Mouse (Mus musculus): ENCODE results near the gene Arhgap10.

Gene Arhgap10

DNA sequence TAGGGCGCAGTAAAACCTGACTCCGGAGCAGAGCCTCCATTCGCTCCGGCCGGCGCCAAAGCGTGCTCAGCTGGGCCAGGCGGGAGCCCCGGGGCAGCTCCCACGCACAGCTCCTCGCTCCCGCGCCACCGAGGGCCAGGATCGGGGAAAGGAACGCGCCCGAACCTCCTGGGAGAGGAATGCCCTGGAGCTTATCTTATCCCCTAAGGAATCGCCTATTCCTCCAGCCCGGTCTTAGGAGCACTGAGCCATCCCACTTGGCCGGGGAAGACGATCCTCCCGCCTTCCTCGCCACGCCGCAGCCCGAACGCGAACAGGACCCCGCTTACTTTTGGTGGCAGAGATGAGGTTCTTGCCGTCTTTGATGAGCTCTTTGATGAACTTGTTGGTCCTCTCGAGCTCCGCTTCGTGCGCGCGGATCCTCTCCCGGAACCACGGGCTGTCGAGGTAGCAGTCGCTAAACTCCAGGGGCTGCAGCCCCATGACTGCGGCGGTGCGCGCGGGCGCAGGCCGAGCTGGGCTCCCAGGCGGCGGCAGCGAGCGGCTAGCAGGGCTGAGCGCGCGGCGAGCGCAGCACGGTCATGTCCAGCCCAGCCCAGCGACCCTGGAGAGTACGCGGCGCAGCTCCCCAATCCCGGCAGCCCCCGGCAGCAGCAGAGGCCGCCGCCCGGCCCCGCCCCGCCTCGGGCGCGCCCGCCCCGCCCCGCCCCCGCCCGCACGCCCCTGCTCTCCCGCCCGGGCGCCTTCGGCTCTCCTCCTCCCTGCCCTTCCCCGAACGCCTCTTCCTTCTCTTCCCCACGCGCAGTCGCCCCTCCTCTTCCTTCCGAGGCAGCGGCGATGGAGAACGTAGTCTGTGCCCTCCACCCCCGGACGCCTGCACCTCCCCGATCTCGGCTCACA is at the start of gene Arhgap10:
Gene Arhgap10 (minus strand): TSS at position 653 of the 900 bp plus-strand sequence.
- peak; percentile 85 for DNase-seq (ENCODE audit: low read depth, low spot score)

DNA sequence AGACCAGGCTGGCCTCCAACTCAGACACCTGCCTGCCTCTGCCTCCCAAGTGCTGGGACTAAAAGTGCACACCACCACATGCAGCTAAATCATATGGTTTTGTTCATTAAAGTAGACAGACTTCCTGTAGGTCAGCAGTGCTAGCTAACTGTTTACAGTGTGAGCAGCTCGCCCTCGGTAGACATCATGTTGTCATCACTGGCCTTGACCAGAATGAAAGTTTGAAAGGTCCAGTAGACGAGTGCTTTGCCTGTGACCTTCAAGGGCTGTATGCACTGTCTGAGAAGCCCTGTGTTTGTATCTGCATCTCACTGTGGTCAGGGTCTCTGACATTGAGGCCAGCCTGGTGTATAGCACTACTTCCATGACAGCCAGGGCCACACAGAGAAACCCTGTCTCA is 43.7 kb upstream of the Arhgap10 start:
- no peak for DNase-seq (ENCODE audit: low read depth, low spot score)

DNA sequence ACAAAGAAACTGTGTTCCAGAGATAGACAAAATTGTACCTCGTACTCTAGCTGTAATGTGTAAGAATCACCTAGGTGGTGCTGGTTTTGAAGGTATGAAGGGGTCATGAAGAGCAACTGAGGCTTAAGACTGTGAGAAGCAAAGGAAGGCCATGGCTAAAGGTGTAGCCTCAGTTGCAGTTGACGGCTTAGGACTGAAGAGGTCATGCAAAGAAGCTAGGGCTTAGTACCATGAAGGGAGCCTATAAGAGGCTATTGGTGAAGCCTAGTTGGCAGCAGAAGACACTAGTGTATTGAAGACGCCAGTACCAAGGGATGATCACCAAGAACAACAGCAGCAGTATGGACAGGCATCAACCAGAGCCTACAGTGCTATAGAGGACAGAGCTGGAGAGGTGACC is 34.7 kb upstream of the Arhgap10 start:
- no peak for DNase-seq (ENCODE audit: low read depth, low spot score)

DNA sequence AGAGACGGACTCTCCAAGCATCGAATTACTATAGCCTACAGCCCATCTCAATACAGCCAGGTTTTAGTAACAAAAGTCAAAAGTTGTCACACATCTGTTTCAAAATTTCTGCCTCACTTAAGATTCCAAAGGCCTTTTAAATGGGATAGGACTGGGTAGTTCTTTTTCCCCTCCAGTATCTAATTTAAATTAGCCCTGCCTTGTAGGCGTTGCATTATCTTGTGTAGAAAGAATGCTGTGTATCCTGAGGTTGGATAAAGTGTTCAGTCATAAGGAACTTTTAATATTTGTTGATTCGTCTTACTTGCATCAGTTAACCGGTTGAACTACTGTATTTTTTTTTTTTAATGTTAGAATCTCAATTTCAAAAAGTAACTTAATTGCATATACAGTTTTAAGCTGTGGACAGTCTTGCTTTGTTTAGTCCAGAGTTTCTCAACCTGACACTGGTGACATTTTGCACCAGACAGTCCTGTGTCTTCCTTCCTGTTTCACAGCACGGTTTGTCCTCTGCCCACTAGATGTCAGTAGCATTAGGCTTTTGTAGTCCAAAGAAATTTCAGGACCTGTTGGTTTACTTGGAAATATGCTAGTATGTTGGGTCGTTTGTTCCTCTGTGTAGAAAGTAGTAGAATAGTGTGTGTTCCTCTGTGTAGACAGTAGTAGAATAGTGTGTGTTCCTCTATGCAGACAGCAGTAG is 32.3 kb upstream of the Arhgap10 start:
- DNase-seq (ENCODE audit: low read depth, low spot score), result peak; percentile 72

DNA sequence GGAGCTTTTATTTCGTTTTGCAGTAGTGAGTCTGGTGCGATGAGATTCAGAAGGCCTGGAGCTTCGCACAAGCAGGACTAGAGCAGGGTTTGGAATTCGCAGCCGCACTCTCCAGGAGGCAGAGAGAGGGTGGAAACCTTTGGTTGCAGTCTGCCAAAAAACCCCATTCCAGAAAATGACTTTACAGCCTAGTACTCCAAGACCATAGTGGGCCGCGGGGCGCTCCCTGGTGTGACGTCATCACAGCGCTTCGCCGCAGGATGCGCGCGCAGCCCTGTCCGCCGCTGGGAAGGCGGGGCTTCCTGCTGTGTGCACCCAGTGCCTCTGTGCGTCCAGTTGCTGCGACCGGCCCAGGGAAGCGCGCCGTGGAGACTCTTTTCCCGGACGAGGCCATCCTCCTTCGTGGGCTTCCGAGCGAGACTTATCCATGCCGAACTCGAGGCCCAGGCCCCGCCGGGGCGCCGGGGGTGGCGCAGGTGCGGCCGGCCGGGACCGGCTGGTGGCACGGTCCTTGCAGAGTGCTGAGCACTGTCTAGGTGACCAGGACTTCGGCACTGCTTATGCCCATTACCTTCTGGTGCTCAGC is 31.5 kb upstream of the Arhgap10 start, which contains the start of gene Prmt9:
Gene Prmt9 (plus strand): TSS at position 277 of the 586 bp plus-strand sequence.
- DNase-seq (ENCODE audit: low read depth, low spot score), result peak; percentile 94

DNA sequence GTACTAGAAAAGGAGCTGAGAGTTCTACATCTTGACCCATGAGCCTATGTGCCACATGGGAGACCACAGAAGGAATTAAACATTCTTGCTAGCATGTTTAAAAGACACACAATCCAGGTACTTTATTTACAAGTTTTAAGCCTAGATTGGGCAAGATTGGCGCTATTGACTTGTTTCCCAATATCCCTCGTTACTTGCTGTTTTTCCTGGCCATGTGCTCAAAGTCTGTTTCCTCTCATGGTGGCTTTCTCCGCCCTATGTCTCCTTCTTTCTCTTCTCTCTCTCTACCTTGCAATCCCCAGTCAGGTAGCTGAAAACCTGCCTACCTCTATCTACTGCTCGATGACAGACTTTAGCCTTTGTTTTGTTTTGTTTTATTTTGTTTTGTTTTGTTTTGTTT is 27.9 kb upstream of the Arhgap10 start:
- DNase-seq (ENCODE audit: low read depth, low spot score), result no peak

DNA sequence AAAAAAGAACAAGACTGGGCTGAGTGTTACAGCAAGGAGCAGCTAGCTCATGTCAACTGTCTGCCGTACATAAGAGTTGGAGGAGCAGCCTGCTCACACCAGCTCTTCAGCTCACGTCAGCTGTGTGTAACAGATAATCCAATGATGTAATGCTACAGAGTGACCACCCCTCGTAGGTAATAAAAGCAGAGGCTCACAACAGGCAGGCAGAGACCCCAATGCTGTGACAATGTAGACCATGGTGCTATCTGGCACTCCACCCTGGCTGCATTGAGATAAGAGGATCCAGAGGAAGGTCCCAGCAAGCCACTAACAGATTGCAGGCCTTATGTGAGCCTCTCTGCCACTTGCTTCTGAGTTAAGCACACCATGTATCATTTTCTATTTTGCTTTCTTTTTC is 26.7 kb upstream of the Arhgap10 start:
- DNase-seq (ENCODE audit: low read depth, low spot score), result no peak

DNA sequence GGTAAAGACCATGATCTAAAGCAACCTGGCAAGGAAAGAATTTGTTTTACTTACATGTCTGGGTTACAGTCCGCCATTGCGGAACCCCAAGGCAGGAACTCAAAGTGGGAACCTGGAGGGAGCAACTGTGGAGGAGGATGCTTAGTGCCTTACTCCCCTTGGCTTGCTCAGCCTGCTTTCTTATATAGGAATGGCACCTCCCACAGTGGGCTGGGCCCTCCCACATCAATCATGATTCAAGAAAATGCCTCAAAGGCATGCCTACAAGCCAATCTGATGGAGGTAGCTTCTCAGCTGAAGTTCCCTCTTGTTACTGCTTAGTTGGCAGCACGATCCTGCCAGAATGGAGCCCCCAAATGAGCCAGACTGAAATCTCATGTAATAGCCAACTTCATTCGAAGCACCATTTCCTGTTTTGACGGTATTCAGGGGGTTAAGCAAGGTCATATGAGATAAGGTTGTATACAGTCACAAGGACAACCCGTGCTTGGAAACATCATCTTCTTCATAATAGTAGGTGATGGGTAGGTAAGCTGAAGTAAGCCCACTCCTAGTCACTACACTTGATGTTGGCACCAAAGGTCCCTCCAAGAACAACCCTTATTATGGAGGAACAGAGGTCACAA is 25.5 kb upstream of the Arhgap10 start:
- DNase-seq (ENCODE audit: low read depth, low spot score), result no peak

DNA sequence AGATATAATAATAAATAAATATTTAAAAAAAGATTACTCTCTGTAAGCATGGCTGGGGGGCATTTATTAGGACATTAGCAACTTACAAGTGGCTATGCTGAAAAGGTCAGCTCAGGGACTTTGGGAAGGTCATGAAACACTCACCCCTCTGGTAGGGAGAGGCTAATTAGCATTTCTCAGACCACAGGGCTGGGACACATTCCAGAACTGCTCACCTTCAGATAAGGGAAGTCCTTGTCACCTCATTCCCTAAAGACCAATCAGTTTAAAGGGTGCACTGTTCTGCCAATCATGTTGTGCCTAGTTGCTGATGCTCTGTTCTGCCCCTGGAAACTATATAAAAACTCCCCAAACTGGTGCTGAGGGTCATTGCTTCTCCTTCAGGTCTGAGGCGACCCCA is 20.5 kb upstream of the Arhgap10 start:
- no peak for DNase-seq (ENCODE audit: low read depth, low spot score)

DNA sequence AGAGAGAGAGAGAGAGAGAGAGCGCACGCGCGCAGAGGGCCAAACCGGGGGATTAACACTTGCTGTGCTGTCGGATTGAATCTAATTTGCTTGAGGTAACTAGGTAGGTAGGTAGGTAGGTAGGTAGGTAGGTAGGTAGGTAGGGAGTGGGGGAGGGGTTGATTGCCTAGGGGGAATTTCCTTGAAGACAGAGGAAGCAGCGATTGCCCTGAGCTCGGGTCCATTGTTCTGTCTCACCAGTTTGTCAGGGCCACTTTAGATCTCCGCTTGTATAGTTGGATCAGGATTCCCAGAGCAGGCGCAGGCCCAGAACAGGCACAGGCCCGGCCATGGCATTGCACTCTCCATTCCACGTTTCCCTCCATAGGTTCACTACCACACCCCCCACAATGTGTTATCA is 19.1 kb upstream of the Arhgap10 start:
- DNase-seq (ENCODE audit: low read depth, low spot score), result no peak

DNA sequence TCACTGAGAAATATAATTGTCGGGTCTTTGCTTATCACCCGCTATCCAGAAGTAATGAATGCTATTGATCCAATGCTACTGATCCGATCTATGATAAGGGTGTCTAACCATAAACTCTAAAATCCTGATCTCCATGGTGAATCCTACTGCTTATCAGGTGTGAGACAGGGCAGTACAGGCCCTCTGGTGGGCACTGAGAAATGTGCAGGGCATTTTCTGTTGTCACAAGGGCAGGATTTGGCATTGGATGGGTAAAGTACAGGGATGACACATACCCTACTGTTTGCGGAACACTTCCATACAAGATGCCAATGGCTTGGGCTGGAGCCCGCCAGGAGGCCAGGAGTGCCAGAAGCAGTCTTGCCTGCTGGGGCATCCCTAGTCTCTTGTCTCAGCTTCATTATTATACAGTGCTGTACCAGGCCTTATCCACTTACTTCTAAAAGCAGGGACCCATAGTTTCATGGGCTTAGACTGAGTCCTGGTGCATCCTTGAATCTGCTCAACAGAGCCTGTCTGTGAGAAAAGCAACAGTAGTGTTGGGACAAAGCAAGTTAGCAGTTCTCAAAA is 17.4 kb upstream of the Arhgap10 start:
- DNase-seq (ENCODE audit: low read depth, low spot score), result peak; percentile 87

DNA sequence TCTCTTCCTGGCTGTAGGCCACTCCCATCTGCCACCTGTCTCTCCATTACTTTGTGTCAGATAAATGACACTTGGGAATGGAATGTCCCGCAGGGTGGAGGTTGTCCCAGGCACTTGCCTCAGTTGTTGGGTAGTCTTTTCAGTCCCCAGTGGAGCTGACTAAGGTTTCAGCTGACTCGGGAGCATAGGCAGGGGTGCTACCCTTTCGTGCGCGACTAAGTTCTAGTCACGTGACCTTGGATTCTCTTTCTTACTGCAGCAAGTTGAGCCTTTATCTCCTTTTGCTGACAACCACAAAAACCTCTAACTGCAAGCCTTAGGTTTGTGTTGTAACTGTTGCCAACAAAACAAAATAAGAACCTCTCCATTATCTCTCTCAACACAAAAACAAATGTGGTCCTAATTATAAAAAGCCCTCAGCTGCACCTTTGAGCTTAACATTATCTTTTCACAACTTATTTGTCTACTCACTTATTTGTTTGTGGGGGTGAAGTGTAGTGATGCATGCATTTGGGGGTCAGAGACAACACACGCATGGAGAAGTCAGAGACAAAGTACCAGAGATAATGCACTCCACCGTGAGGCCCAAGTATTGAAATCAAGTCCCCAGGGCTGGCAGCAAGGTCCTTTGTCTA is 16.7 kb upstream of the Arhgap10 start:
- no peak for DNase-seq (ENCODE audit: low read depth, low spot score)

DNA sequence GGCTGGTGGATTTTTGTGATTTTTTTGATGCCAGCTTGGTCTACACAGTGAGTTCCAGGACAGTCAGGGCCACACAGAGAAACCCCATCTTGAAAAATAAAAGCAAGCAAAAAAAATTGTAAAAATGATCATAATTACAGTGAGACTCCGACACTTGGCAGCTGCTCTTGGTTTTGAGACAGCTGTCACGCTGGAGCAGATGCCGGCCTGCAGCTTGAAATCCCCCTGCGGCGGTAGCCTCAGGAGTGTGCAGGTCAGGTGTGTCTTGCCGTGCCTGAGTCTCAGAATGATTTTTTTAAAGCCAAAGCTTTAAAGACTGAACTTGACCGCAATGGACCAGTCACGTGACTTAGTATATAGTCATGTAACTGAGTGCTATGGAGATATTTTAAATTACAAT is 8.4 kb upstream of the Arhgap10 start:
- no peak for DNase-seq (ENCODE audit: low read depth, low spot score)

DNA sequence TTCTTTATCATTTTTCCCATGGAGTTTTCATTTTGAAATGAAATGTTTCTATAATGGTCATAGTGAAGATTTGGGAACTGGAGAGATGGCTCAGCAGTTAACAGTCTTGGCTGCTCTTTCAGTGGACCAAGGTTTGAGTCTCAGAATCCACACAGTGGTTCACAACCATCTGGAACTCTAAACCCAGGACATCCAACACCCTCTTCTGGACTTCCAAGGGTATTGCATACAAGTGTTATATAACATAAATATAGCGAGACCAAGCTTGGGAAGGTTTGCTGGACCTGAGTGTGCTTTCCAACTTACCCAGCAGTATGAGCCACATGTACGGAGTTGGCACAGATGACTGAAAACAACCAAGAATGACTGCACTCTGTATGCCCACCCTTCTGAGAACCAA is 7.2 kb upstream of the Arhgap10 start:
- no peak for DNase-seq (ENCODE audit: low read depth, low spot score)

DNA sequence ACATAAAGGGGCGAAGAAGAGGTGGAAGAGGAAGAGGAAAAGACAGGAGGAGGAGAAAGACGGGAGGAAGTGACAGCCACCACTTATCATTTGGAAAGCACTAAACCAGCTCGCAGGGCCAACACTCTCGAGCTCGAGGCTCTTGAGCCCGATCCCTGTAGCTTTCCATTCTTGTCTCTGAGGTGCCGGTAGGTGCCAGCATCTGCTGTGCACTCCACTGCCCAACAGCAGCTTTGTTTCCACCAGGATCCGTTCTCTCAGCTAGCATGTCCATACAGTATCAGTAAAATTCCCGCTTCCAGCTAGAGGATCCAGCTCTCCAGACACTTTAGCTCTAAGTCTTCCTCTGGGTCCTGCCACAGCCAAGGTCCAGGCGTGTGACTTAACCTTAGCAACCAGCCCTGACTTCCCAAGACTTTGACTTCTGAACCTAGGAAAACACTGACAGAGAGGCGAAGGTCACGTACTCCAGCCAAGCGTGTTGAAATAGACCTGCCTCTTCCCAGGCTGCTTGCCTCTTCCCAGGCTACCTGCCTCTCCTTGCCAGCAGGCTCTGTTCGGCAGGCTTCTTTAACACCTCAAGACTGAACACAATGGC is 6.4 kb upstream of the Arhgap10 start:
- DNase-seq (ENCODE audit: low read depth, low spot score), result no peak

DNA sequence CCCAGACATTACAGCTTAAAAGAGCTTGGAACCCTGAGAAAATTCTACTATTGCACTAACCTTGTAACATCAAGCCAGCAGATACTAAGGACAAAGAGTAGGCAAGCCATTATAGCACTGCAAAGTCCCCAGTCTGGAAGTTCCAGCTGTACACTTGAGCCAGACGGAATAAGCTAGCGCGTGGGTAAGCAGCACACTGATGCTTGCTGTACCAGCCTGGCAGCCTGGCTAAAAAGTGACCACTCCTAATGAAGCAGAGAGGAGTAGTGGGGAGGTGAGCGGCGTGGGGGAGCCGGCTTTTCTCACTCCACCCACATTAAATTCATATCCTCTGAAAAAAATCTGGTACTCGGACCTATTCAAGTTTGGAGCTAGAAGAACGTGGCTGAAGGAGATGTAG is 5.2 kb upstream of the Arhgap10 start:
- peak; percentile 44 for DNase-seq (ENCODE audit: low read depth, low spot score)

DNA sequence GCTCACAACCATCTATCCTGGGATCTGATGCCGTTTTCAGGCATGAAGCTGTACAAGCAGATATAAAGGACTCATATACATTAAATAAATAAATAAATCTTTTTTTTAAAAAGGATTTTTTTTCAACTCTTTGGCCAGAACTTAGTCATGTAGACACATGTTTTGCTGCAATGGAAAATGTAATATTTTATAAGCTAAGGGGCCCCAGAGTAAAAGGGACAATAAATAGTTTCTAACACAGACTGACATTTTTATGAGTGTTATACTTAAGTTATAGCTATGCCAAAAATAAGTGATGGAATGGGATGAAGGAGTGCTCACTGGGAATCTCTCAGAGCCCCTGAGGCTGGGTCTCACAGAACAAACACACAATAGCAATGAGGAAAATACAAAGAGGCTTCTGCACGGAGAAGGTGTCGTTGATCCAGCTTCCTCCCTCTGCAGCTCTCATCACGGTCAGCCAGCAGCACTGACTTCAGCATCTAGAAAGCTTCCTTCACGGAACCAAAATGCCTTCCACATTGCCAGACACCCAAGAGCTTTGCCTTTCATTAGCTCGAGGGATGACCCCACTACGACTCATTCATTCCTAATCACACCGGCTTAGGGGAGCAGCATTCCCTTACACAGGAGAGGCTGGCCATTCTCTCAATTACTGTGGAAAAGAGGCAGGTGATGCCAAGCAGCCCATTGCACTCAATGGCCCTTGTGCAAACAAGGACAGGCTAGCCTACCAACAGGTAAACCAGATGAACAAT is 3.5 kb upstream of the Arhgap10 start:
- DNase-seq (ENCODE audit: low read depth, low spot score), result no peak

DNA sequence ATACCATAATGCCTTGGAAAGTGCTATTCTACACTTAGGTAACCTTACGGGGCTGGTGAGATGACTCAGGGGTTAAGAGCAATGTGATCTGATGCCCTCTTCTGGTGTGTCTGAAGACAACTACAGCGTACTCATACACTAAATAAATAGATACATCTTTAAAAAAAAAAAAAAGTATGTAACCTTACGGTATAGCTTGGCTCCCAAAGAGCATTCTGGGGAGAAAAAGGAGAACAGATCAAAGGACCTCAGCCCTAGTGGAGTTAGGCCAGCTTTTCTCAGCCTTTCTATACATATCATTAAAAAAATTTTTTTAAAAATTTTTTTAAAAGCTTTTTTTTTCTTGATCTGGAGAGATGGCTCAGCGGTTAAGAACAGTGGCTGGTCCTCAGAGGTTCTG is 2.8 kb upstream of the Arhgap10 start:
- DNase-seq (ENCODE audit: low read depth, low spot score), result no peak

DNA sequence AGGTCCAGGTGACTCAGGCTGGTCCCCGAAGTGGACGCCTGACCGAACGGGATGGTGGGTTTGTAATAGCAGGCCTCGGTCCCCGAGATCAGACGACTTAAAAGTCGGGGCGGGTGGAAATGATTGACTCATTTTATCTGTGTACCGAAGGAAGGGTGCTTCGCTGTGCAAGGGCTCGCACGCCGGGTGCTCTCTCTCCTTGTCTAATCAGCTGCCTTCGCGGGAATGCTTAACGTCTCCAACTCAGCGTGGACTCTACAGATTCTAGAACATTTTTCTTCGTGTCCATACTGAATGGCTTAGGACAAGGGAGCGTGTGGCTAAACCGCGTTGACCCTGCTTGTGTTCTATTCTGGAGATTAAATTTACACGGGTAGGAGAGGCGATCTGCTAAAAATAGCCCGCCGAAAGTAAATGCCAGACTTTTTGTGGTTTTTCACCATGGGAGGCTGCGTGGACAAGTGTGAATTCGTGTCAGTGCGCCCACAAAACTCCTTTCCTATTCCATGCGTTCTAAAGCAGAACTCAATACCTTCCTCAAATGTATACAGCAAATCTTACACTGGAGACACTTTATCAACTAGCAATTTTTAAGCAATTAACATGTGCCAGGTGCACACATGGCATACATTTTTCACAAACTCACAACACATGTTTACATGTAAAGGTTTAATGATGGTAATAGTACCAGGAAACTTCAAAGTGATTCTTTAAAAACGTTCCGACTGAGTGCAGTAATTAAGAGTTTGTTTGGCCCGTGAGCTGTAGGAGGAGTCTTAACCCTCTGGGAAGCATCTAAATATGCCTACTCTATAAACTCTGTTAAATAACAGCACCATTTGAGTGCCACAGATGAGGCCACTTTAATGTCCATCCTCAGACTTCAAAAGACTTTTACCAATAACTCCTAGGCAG is 705 bp upstream of the Arhgap10 start:
- DNase-seq (ENCODE audit: low read depth, low spot score), result peak; percentile 73
